Comparison of ENCODE assay signal across 19 mouse cellular contexts in genomic region chr19:20506936-20507615, GRCm38 (mm10). TPM values are rescaled to one million over a fixed set of nuclear protein-coding genes. Genes with fewer than 3 reads are reported as not detected.
DNase-seq lines count a peak whose midpoint lies in the region; ATAC-seq lines count a peak whose summit lies in the region.
"Had no signal": no experiment of that assay in that cellular context is flagged by ENCODE, and none has a peak within 500 bp of the region (broad histone marks: within the 10 kb centered on the region; RNA-seq: fewer than 3 reads in every experiment).

No protein-coding gene starts in this region.

- peaks cover 6% of the 10 kb centered on the region; the same call in 1 of the 2 replicates for H3K4me1 ChIP-seq in hindbrain, embryonic 13.5 days (replicated peaks)
- no peaks in the 10 kb centered on the region for H3K4me1 ChIP-seq in hindbrain, embryonic 16.5 days (ENCODE audit: control insufficient read depth, insufficient read depth, low read depth, low read length)
- H3K4me1 ChIP-seq in neural tube, embryonic 11.5 days (ENCODE audit: control insufficient read depth, insufficient read depth, low read length) = no peaks in the 10 kb centered on the region
- H3K4me1 ChIP-seq: embryonic facial prominence, embryonic 12.5 days; heart, embryonic 12.5 days; limb, embryonic 10.5 days had no signal

- no peak overlapping the region for H3K9ac ChIP-seq in hindbrain, embryonic 13.5 days
- no peak overlapping the region for H3K9ac ChIP-seq in hindbrain, embryonic 16.5 days (ENCODE audit: low read depth, low read length)
- H3K9ac ChIP-seq in neural tube, embryonic 11.5 days (ENCODE audit: low read length) = no peak overlapping the region
- H3K9ac ChIP-seq: embryonic facial prominence, embryonic 12.5 days; heart, embryonic 12.5 days; liver, postnatal 0 days had no signal

- H3K9me3 ChIP-seq in hindbrain, embryonic 13.5 days = no peaks in the 10 kb centered on the region
- no peaks in the 10 kb centered on the region for H3K9me3 ChIP-seq in hindbrain, embryonic 16.5 days (ENCODE audit: control insufficient read depth, low read length)
- H3K9me3 ChIP-seq in neural tube, embryonic 11.5 days (ENCODE audit: control insufficient read depth, low read length) = no peaks in the 10 kb centered on the region
- H3K9me3 ChIP-seq: embryonic facial prominence, embryonic 12.5 days; heart, embryonic 12.5 days; limb, embryonic 10.5 days had no signal

- peak; percentile 54; the same call in 1 of the 2 replicates for ATAC-seq in hindbrain, embryonic 13.5 days (ENCODE audit: low FRiP score)
- ATAC-seq in hindbrain, embryonic 16.5 days = no peak
- ATAC-seq in neural tube, embryonic 11.5 days (ENCODE audit: insufficient read depth, low FRiP score, low TSS enrichment) = peak; percentile 67
- no peak for ATAC-seq in monocyte, adult 5-6 weeks (replicated peaks; ENCODE audit: insufficient number of reproducible peaks, low FRiP score, low TSS enrichment, poor library complexity, severe bottlenecking)
- ATAC-seq: activated CD4-positive, CD25-positive, alpha-beta regulatory T cell, adult 4 months; forebrain, embryonic 16.5 days; liver, postnatal 0 days had no signal

- no peaks in the 10 kb centered on the region for H3K27me3 ChIP-seq in hindbrain, embryonic 13.5 days
- H3K27me3 ChIP-seq in hindbrain, embryonic 16.5 days (replicated peaks; ENCODE audit: control insufficient read depth, insufficient read depth, low read length) = no peaks in the 10 kb centered on the region
- no peaks in the 10 kb centered on the region for H3K27me3 ChIP-seq in neural tube, embryonic 11.5 days (ENCODE audit: control insufficient read depth, insufficient read depth, low read length)
- H3K27me3 ChIP-seq: embryonic facial prominence, embryonic 12.5 days; heart, embryonic 12.5 days had no signal

- DNase-seq in neural tube, embryonic 11.5 days (ENCODE audit: low spot score) = no peak
- DNase-seq in neural tube, embryonic 10.5 days (ENCODE audit: extremely low spot score, low spot score) = no peak
- DNase-seq in embryo, embryonic 11 days = peak; percentile 29
- no peak for DNase-seq in heart, adult 11 months
- DNase-seq: adrenal gland, postnatal 25 days; cerebellum, adult 11 months; cerebellum, postnatal 10 days; heart, postnatal 14 days; kidney, adult 11 months; liver, postnatal 0 days had no signal

- peak overlapping the region; percentile 25; the same call in 1 of the 2 replicates for H3K4me2 ChIP-seq in hindbrain, embryonic 13.5 days
- no peak overlapping the region for H3K4me2 ChIP-seq in hindbrain, embryonic 16.5 days (ENCODE audit: low read length)
- H3K4me2 ChIP-seq in neural tube, embryonic 11.5 days (ENCODE audit: low read depth) = no peak overlapping the region
- H3K4me2 ChIP-seq: embryonic facial prominence, embryonic 12.5 days; heart, embryonic 12.5 days had no signal

- no peak overlapping the region for H3K4me3 ChIP-seq in hindbrain, embryonic 13.5 days
- H3K4me3 ChIP-seq in hindbrain, embryonic 16.5 days (ENCODE audit: low read length) = no peak overlapping the region
- no peak overlapping the region for H3K4me3 ChIP-seq in neural tube, embryonic 11.5 days (ENCODE audit: low read depth, low read length)
- H3K4me3 ChIP-seq: embryonic facial prominence, embryonic 12.5 days; heart, embryonic 12.5 days; limb, embryonic 10.5 days had no signal

- H3K27ac ChIP-seq in hindbrain, embryonic 13.5 days = no peak overlapping the region
- no peak overlapping the region for H3K27ac ChIP-seq in hindbrain, embryonic 16.5 days (ENCODE audit: low read depth, low read length)
- no peak overlapping the region for H3K27ac ChIP-seq in neural tube, embryonic 11.5 days (ENCODE audit: low read depth, low read length)
- H3K27ac ChIP-seq: embryonic facial prominence, embryonic 12.5 days; limb, embryonic 10.5 days; stomach, postnatal 0 days had no signal

- 14% methylated on average over 9 of the region's 9 CpGs for WGBS in hindbrain, embryonic 13.5 days
- 12% methylated on average over 9 of the region's 9 CpGs for WGBS in hindbrain, embryonic 16.5 days
- WGBS in neural tube, embryonic 11.5 days = 32% methylated on average over 9 of the region's 9 CpGs

- no peaks in the 10 kb centered on the region for H3K36me3 ChIP-seq in hindbrain, embryonic 13.5 days
- no peaks in the 10 kb centered on the region for H3K36me3 ChIP-seq in hindbrain, embryonic 16.5 days (ENCODE audit: control insufficient read depth, insufficient read depth, low read length)
- H3K36me3 ChIP-seq in neural tube, embryonic 11.5 days (ENCODE audit: control insufficient read depth, insufficient read depth, low read length) = no peaks in the 10 kb centered on the region
- H3K36me3 ChIP-seq: embryonic facial prominence, embryonic 12.5 days; heart, embryonic 12.5 days; limb, embryonic 10.5 days had no signal

RNA-seq across cellular contexts. Expression of gene Aldh1a1, which starts 14.6 kb away (rescaled TPM):
- polyA plus RNA-seq in hindbrain, embryonic 13.5 days (2015; fragmentation: Nextera tagmentation; extraction: Ambion mirVana) = 0.94 and 1.3 TPM in 2 replicates
- polyA plus RNA-seq in hindbrain, embryonic 16.5 days (2015; fragmentation: Nextera tagmentation; extraction: Ambion mirVana) = 4.8 and 5.2 TPM in 2 replicates
- 0.28 TPM in 1 of 2 replicates, not detected in the other for polyA plus RNA-seq in neural tube, embryonic 11.5 days (2014; fragmentation: Nextera tagmentation; extraction: Ambion mirVana)
- total RNA-seq in monocyte, adult 5-6 weeks (2017) = 7.9 to 14.9 TPM (median 8.8 TPM) in 3 replicates

Comparison
In these comparisons a context has a peak if more than half of its experiments do, and no peak if none do; other contexts are left out.
1. ATAC-seq: peak in hindbrain, embryonic 13.5 days (single experiment) and neural tube, embryonic 11.5 days (single experiment); none in hindbrain, embryonic 16.5 days (single experiment) and monocyte, adult 5-6 weeks (single experiment).